Mouse (Mus musculus): ENCODE results near the gene Mogat2. TPM values are rescaled to one million over a fixed set of nuclear protein-coding genes. Genes with fewer than 3 reads are reported as not detected.

The Mogat2 gene
- total and polyA plus RNA-seq, 2 experiments from 2014 or later = 0.40 TPM; not detected in 1

DNA sequence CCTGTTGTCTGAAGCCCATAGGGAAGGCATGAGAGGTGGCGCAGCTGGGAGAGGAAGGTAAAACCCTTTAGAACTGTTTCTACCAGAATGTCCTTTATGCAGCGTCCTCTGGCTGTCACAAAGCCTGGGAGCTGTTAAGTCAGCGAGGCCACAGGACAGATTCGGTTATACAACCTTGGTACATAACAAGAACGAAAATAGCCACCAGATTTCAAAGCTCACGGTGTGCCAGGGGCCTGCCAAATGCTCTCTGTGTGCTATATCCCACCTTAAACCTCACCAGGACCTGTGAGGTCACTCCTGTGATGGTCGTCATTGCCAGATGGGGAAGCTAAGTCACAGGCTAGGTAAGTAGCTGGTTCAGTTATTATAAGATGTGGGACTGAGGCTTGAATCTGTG is 36.3 kb downstream of the Mogat2 start:
- no peaks in the 10 kb centered on the region for H3K27me3 ChIP-seq (ENCODE audit: control insufficient read depth, insufficient read depth, low read length)
- peak; percentile 82; the same call in 1 of the 2 replicates for TF ChIP-seq EP300 (IDR thresholded peaks at IDR 0.05; ENCODE audit: low read depth)
- peak; percentile 43 for TF ChIP-seq CTCF (IDR thresholded peaks at IDR 0.05; ENCODE audit: low read depth)
- H3K4me1 ChIP-seq (ENCODE audit: control insufficient read depth, insufficient read depth) = peaks cover 12% of the 10 kb centered on the region
- H3K9me3 ChIP-seq (replicated peaks; ENCODE audit: control insufficient read depth, low read length) = no peaks in the 10 kb centered on the region
- H3K27ac ChIP-seq (ENCODE audit: low read depth) = peak overlapping the region; percentile 94
- 41% methylated on average over 7 of the region's 7 CpGs for WGBS
- H3K4me2 ChIP-seq (ENCODE audit: low read depth, low read length) = 0 out of 2 replicates have a peak overlapping the region, but pooled peaks have one; percentile 3
- no peak overlapping the region for H3K9ac ChIP-seq (replicated peaks; ENCODE audit: low read depth, low read length)
- DNase-seq (ENCODE audit: low spot score) = peak; percentile 89
- H3K36me3 ChIP-seq (replicated peaks; ENCODE audit: control insufficient read depth, insufficient read depth, low read length) = no peaks in the 10 kb centered on the region
- no peak overlapping the region for H3K4me3 ChIP-seq (ENCODE audit: low read depth, low read length)
- ATAC-seq (ENCODE audit: insufficient read depth, low read depth) = peak; percentile 89

DNA sequence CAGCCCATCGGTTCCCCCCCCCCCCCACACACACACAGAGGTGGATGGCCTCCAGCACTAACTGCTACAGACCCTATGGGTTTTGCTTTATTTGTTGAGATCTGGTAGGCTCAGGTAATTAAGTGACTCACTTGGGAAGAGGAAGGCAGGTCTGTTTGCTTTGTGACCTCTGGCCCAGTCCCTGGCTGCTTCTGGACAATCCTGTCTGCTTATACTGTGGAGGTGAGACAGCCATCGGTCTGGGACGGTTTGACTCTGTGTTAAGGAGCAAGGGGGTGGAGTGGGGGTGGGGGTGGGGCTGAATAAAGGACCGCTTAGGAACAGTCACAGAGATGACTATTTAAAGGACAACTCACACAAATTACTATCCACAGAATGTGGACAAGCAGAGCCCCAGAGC is 38.1 kb downstream of the Mogat2 start:
- Histone ChIP-seq H3K27ac (ENCODE audit: low read depth) (peak overlapping the region; percentile 14; the same call in 1 of the 2 replicates), H3K4me2 (ENCODE audit: low read depth, low read length) (no peak overlapping the region), H3K4me1 (ENCODE audit: control insufficient read depth, insufficient read depth) (peaks cover 12% of the 10 kb centered on the region), H3K36me3 (replicated peaks; ENCODE audit: control insufficient read depth, insufficient read depth, low read length) (no peaks in the 10 kb centered on the region), H3K4me3 (ENCODE audit: low read depth, low read length) (no peak overlapping the region), H3K9ac (replicated peaks; ENCODE audit: low read depth, low read length) (no peak overlapping the region), H3K9me3 (replicated peaks; ENCODE audit: control insufficient read depth, low read length) (no peaks in the 10 kb centered on the region), H3K27me3 (ENCODE audit: control insufficient read depth, insufficient read depth, low read length) (no peaks in the 10 kb centered on the region)
- TF ChIP-seq CTCF (IDR thresholded peaks at IDR 0.05; ENCODE audit: low read depth) (no peak), EP300 (IDR thresholded peaks at IDR 0.05; ENCODE audit: low read depth) (no peak)
- ATAC-seq (ENCODE audit: insufficient read depth, low read depth) (0 out of 2 replicates have a peak, but pooled peaks have one; percentile 10), DNase-seq (ENCODE audit: low spot score) (no peak)
- 39% methylated on average over 4 of the region's 4 CpGs for WGBS

DNA sequence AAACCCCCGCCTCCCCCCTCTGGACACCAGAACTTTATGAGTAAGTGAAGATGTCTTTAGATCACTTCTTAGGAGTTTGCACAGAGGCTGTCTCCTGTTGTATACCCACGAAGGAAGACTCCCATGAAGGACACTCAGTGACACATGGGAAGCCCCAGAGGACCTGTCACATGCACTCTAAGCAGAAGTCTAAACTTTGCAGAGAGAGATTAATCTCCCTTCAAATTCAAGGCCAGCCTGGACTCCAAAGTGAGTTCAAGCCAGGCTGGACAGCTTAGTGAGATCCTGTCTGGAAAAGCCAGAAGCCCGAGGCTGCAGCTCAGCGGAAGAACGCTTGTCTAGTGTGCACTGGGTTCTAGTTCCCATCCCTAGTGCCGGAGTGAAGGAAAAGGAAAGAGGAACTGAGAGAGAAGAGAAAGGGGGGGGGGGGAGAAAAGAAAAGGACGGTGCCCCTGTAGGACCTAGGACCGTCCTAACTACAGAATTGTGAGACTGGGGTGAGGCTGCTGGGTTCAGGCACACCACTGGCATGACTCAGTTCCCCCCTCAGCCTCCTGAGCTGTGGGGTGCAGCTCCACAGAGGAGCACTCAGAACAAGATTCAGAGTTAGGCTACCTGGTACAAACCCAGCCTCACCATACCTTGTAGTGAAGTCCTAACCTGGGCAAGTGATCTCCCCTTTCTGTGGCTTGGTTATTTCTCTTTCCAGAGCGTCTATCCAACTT is 38.8 kb downstream of the Mogat2 start:
- Histone ChIP-seq H3K4me3 (ENCODE audit: low read depth, low read length) (no peak overlapping the region), H3K4me2 (ENCODE audit: low read depth, low read length) (no peak overlapping the region), H3K27ac (ENCODE audit: low read depth) (no peak overlapping the region), H3K4me1 (ENCODE audit: control insufficient read depth, insufficient read depth) (peaks cover 12% of the 10 kb centered on the region), H3K9me3 (replicated peaks; ENCODE audit: control insufficient read depth, low read length) (no peaks in the 10 kb centered on the region), H3K9ac (replicated peaks; ENCODE audit: low read depth, low read length) (no peak overlapping the region), H3K27me3 (ENCODE audit: control insufficient read depth, insufficient read depth, low read length) (no peaks in the 10 kb centered on the region), H3K36me3 (replicated peaks; ENCODE audit: control insufficient read depth, insufficient read depth, low read length) (no peaks in the 10 kb centered on the region)
- ATAC-seq (ENCODE audit: insufficient read depth, low read depth) (no peak), DNase-seq (ENCODE audit: low spot score) (no peak)
- TF ChIP-seq CTCF (IDR thresholded peaks at IDR 0.05; ENCODE audit: low read depth) (no peak), EP300 (IDR thresholded peaks at IDR 0.05; ENCODE audit: low read depth) (no peak)
- WGBS = 82% methylated on average over 9 of the region's 9 CpGs

DNA sequence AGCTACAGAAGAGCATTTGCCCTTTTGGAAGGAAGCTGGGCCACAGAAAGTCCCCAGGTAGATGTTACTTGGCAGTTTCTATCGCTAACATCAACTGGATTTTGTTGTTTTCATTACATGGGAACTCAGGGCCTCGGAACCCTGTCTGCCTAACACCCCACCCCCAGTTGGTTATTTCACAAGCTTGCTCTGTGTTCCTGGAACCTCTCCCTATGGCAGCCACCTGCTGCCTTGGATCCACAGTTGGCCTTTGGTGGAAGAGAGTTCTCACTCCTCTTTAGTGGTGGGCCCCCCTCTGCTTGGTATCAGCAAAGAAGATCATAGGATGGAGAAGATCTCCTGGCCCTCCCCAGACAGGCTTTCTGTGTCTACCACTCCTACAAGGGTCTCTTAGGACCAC is 39.6 kb downstream of the Mogat2 start:
- Histone ChIP-seq H3K9ac (replicated peaks; ENCODE audit: low read depth, low read length) (no peak overlapping the region), H3K36me3 (replicated peaks; ENCODE audit: control insufficient read depth, insufficient read depth, low read length) (no peaks in the 10 kb centered on the region), H3K4me3 (ENCODE audit: low read depth, low read length) (no peak overlapping the region), H3K4me1 (ENCODE audit: control insufficient read depth, insufficient read depth) (peaks cover 12% of the 10 kb centered on the region), H3K27ac (ENCODE audit: low read depth) (no peak overlapping the region), H3K27me3 (ENCODE audit: control insufficient read depth, insufficient read depth, low read length) (no peaks in the 10 kb centered on the region), H3K4me2 (ENCODE audit: low read depth, low read length) (no peak overlapping the region), H3K9me3 (replicated peaks; ENCODE audit: control insufficient read depth, low read length) (no peaks in the 10 kb centered on the region)
- WGBS = 98% methylated on average over 2 of the region's 2 CpGs
- no peak for TF ChIP-seq CTCF (IDR thresholded peaks at IDR 0.05; ENCODE audit: low read depth)
- no peak for TF ChIP-seq EP300 (IDR thresholded peaks at IDR 0.05; ENCODE audit: low read depth)
- no peak for ATAC-seq (ENCODE audit: insufficient read depth, low read depth)
- DNase-seq (ENCODE audit: low spot score) = no peak

DNA sequence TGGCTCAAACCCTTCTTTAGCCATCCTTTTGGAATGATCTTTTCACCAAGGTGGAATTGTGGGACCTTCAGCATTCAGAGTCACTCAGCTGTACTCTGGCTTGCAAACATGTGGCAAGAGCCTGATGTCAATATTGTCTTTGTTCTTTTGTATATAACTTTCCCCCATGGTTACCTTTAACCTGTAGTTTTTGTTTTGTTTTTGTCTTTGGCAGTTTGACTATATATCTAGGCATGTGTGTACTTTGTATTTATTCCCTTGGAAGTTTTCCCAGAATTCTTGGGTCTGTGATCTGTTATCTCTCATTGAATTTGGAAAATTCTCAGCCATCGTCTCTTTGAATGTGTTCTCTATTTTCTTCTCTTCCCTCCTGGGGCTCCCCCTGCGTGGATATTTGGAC is 43.9 kb downstream of the Mogat2 start:
- ATAC-seq (ENCODE audit: insufficient read depth, low read depth) (no peak), DNase-seq (ENCODE audit: low spot score) (no peak)
- Histone ChIP-seq H3K4me1 (ENCODE audit: control insufficient read depth, insufficient read depth) (no peaks in the 10 kb centered on the region), H3K9ac (replicated peaks; ENCODE audit: low read depth, low read length) (no peak overlapping the region), H3K27ac (ENCODE audit: low read depth) (no peak overlapping the region), H3K27me3 (ENCODE audit: control insufficient read depth, insufficient read depth, low read length) (no peaks in the 10 kb centered on the region), H3K9me3 (replicated peaks; ENCODE audit: control insufficient read depth, low read length) (no peaks in the 10 kb centered on the region), H3K4me3 (ENCODE audit: low read depth, low read length) (no peak overlapping the region), H3K4me2 (ENCODE audit: low read depth, low read length) (no peak overlapping the region), H3K36me3 (replicated peaks; ENCODE audit: control insufficient read depth, insufficient read depth, low read length) (no peaks in the 10 kb centered on the region)
- 52% methylated on average over 2 of the region's 2 CpGs for WGBS
- TF ChIP-seq CTCF (IDR thresholded peaks at IDR 0.05; ENCODE audit: low read depth) (no peak), EP300 (IDR thresholded peaks at IDR 0.05; ENCODE audit: low read depth) (no peak)

DNA sequence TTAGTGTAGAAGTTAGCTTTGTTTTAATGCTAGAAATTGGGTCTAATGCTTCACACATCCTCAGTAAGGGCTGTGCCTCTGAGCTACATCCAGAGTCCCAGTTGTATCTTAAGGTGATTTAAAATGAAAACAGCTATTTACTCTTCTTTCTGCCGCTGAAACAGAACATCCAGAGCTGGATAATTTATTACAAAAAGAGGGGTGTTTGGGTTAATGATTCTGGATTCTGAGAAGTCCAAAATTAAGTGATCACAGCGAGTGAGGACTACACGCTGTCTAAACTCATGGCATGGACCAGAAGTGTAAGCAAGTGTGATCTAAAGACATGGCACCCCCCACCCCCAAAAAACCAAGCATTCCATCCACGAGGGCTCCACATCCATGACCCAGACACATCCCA is 44.5 kb downstream of the Mogat2 start:
- TF ChIP-seq CTCF (IDR thresholded peaks at IDR 0.05; ENCODE audit: low read depth) = no peak
- H3K9ac ChIP-seq (replicated peaks; ENCODE audit: low read depth, low read length) = no peak overlapping the region
- no peak overlapping the region for H3K4me3 ChIP-seq (ENCODE audit: low read depth, low read length)

More for the DNA sequence above, 44.5 kb downstream of the Mogat2 start:
- Histone ChIP-seq H3K4me1 (ENCODE audit: control insufficient read depth, insufficient read depth) (no peaks in the 10 kb centered on the region), H3K27me3 (ENCODE audit: control insufficient read depth, insufficient read depth, low read length) (no peaks in the 10 kb centered on the region), H3K4me2 (ENCODE audit: low read depth, low read length) (no peak overlapping the region), H3K36me3 (replicated peaks; ENCODE audit: control insufficient read depth, insufficient read depth, low read length) (no peaks in the 10 kb centered on the region), H3K27ac (ENCODE audit: low read depth) (no peak overlapping the region), H3K9me3 (replicated peaks; ENCODE audit: control insufficient read depth, low read length) (no peaks in the 10 kb centered on the region)
- no peak for DNase-seq (ENCODE audit: low spot score)
- 78% methylated on average over 4 of the region's 4 CpGs for WGBS
- ATAC-seq (ENCODE audit: insufficient read depth, low read depth) = no peak
